Mouse (Mus musculus): ENCODE data around the gene Lrrc3c. TPM values are rescaled to one million over a fixed set of nuclear protein-coding genes. Genes with fewer than 3 reads are reported as not detected.

The Lrrc3c gene
- polyA plus RNA-seq (2012; rRNA removed) = not detected in 2 replicates

- no peak for DNase-seq (ENCODE audit: low read depth)
Observed at GRCm38 (mm10) chr11:98597991-98598390, at the start of gene Lrrc3c. Gene Lrrc3c, plus strand, starts transcription at chr11:98598291.

- DNase-seq (ENCODE audit: low read depth) = no peak
Observed at GRCm38 (mm10) chr11:98549363-98549762, 48.7 kb upstream of the Lrrc3c start.

- no peak for DNase-seq (ENCODE audit: low read depth)
Observed at GRCm38 (mm10) chr11:98550311-98550974, 47.6 kb upstream of the Lrrc3c start.

GRCm38 (mm10) chr11:98550975-98551828 is 46.9 kb upstream of the Lrrc3c start, which contains the start of gene Zpbp2:
Gene Zpbp2, plus strand, starts transcription at chr11:98551097.
- DNase-seq (ENCODE audit: low read depth) = no peak

- no peak for DNase-seq (ENCODE audit: low read depth)
Observed at GRCm38 (mm10) chr11:98553966-98554365, 44.1 kb upstream of the Lrrc3c start.

- no peak for DNase-seq (ENCODE audit: low read depth)
Observed at GRCm38 (mm10) chr11:98555124-98555700, 42.9 kb upstream of the Lrrc3c start.

GRCm38 (mm10) chr11:98560942-98561341 is 37.1 kb upstream of the Lrrc3c start:
- DNase-seq (ENCODE audit: low read depth) = no peak

- no peak for DNase-seq (ENCODE audit: low read depth)
Observed at GRCm38 (mm10) chr11:98563025-98563424, 35.1 kb upstream of the Lrrc3c start.

- no peak for DNase-seq (ENCODE audit: low read depth)
Observed at GRCm38 (mm10) chr11:98563921-98564414, 34.1 kb upstream of the Lrrc3c start.

- no peak for DNase-seq (ENCODE audit: low read depth)
Observed at GRCm38 (mm10) chr11:98568326-98568725, 29.8 kb upstream of the Lrrc3c start.

GRCm38 (mm10) chr11:98569461-98569860 is 28.6 kb upstream of the Lrrc3c start:
- no peak for DNase-seq (ENCODE audit: low read depth)

GRCm38 (mm10) chr11:98577776-98578175 is 20.3 kb upstream of the Lrrc3c start:
- no peak for DNase-seq (ENCODE audit: low read depth)

GRCm38 (mm10) chr11:98580301-98581121 is 17.6 kb upstream of the Lrrc3c start:
- no peak for DNase-seq (ENCODE audit: low read depth)

GRCm38 (mm10) chr11:98581286-98582029 is 16.6 kb upstream of the Lrrc3c start:
- DNase-seq (ENCODE audit: low read depth) = no peak

- no peak for DNase-seq (ENCODE audit: low read depth)
Observed at GRCm38 (mm10) chr11:98582030-98582388, 16.1 kb upstream of the Lrrc3c start.

- DNase-seq (ENCODE audit: low read depth) = no peak
Observed at GRCm38 (mm10) chr11:98582551-98583264, 15.4 kb upstream of the Lrrc3c start.

GRCm38 (mm10) chr11:98583265-98583552 is 14.9 kb upstream of the Lrrc3c start:
- DNase-seq (ENCODE audit: low read depth) = no peak

GRCm38 (mm10) chr11:98583571-98583970 is 14.5 kb upstream of the Lrrc3c start:
- DNase-seq (ENCODE audit: low read depth) = no peak

GRCm38 (mm10) chr11:98584146-98584545 is 13.9 kb upstream of the Lrrc3c start:
- DNase-seq (ENCODE audit: low read depth) = no peak

- no peak for DNase-seq (ENCODE audit: low read depth)
Observed at GRCm38 (mm10) chr11:98584629-98585177, 13.4 kb upstream of the Lrrc3c start.

Measured in gonadal fat pad, adult 2 months (tissue).